Mouse (Mus musculus): Measurements from ENCODE around the gene Fosb. TPM values are rescaled to one million over a fixed set of nuclear protein-coding genes. Genes with fewer than 3 reads are reported as not detected.

Fosb gene
- total RNA-seq, 1 experiment from 2014 or later = 280 TPM

DNA sequence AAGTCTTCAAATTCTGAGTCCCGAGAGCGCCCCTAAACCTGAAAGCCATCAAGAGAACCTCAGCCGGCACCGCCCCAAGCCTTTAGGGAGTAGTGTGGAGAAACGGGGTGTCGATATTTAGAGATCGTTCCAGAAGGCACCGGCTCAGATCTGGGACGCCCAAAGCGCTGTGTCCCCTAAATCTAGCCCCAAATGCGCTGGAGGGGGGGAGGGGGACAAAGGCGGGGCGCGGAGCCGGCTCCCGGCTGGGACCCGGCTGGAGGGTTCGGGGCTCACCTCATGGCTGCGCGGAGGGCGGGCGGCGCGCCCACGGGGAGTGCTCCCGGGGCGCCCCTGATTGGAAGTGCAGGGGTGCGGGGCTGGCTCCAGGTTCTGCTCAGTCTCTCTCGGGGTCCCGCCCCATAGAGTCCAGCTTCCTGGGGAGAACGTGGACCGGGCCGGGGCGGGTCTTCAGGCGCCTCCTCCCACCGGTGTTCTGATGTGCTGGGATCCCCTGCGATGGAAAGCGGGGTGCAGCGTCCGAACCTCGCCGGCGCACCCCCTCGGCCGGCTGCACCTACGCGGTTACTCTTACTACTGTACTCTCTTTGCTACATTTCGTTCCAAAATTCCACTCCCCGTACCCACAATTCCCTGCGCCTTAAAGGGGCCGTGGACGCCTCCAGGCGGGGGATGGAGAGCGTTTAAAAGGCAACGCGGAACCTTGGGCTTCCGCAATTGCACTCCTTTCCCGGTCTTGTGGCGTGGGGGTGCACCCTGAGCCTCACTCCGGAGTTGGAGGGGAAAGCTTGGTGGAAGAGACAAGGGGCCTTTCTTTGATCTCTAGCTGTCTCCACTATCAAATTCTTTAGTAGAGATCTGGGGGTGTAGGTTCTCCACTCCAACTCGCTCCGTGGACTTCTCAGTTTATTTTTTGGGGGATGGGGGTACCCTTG, 38.3 kb downstream of the Fosb start, which contains the start of gene Vasp:
Vasp (minus strand) TSS at position 580 of the 935 bp plus-strand sequence.
- peak; percentile 67 to 71 for ATAC-seq (replicated peaks in 1 of 2; ENCODE audit: insufficient read depth in 1 of 2, low FRiP score in 2 of 2, low TSS enrichment in 1 of 2, low read depth in 1 of 2, poor library complexity in 2 of 2, severe bottlenecking in 2 of 2)

DNA sequence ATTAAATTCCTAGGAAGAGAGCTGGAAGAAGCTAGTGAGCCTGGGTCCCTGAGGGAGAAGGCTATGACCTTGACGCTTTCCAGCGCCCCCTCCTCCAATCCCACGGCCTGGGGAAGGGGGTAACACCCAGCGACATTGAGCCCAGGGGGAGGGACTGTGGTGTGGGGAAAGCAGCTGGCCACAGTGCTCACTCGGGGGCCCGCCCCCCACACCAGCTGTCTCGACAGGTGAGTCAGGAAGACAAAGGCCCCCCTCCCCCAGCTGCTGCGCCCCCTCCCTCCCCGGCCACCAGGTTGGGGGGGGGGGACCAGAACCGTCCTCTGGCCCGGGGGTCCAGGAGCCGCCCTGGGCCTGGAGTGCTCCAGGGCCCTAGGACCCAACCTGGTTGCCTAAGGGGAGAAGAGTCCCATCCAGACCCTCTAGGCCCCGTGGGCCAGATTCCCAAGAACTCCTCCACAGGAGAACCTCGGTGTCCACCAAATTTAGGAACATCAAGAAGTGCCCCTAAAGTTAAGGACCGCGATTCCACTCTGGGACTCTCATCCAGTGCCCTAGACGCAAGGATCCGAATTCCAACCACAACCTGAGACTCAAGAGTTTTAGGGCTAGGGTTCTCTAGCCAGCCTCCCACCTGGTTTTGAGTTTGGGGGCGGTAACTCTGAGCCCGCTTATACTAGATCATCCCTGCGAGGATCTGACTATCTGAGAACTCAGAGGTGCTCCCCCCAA, 39.2 kb downstream of the Fosb start:
- ATAC-seq (replicated peaks in 1 of 2; ENCODE audit: insufficient read depth in 1 of 2, low FRiP score in 2 of 2, low TSS enrichment in 1 of 2, low read depth in 1 of 2, poor library complexity in 2 of 2, severe bottlenecking in 2 of 2) = no peak

DNA sequence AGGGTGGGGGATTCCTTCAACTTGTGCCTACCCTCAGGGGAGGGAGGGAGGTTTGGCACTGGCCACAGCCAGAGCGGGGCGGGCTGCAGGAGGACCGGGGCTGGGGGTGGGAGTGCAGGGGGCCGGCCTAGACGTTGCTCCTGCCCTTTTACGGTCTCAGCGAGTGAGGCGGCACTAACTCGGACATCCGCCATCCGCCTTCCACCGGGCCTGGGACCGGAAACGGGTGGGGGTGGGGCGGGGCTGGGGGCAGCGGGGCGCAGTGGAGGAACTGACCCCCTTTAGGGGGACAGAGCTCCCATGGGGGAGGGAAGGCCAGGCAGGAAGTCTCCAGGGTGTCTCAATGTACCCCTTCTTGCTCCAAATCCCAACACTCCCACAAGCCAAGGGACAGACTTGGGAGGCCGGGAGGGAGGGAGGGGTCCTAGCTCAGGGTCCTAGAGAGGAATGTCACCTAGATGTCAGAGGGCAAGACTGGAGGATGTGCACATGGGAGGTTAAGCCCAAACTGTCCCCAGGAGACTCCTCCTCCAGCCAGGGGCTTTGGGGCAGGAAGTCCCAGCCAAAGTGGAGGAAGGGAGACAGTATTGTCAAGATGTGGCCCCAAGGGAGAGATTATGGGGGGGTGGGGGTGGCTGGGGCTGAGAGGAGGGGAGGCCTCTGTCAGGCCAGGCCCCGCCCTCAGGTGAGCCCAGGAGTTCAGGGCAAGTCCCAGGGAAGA, 40.0 kb downstream of the Fosb start:
- no peak for ATAC-seq (replicated peaks in 1 of 2; ENCODE audit: insufficient read depth in 1 of 2, low FRiP score in 2 of 2, low TSS enrichment in 1 of 2, low read depth in 1 of 2, poor library complexity in 2 of 2, severe bottlenecking in 2 of 2)

DNA sequence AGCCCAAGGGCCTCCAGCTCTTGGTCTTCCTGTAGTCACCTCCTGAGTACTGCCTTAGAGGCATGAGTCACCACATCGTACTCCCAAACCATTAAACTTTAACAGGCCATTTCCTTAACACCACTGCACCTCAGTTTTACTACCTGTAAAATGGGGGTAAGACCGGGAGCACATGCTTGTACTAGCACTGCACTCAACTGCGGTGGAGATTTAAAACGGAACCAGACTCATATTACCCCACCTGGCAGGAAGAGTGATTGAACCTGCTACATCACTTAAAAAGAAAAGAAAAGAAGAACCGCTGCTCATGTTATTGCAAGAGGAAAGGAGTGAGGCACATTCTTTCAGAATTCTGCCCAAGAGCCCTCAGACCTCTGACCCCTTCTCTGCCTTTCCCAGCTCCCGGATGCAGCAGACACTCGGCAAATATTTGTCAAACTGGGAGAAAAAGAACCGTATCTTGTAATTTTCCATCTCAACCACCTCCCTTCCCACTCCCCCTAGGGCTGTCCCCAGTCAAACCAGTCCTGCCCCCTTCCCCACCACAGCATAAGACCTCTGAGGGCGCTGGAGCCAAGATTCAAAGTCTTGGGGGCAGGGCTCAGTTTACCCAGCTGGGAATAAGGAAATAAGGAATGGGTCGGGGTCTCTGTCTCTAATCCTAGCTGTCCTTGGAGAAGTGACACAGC, 40.7 kb downstream of the Fosb start:
- no peak for ATAC-seq (replicated peaks in 1 of 2; ENCODE audit: insufficient read depth in 1 of 2, low FRiP score in 2 of 2, low TSS enrichment in 1 of 2, low read depth in 1 of 2, poor library complexity in 2 of 2, severe bottlenecking in 2 of 2)

DNA sequence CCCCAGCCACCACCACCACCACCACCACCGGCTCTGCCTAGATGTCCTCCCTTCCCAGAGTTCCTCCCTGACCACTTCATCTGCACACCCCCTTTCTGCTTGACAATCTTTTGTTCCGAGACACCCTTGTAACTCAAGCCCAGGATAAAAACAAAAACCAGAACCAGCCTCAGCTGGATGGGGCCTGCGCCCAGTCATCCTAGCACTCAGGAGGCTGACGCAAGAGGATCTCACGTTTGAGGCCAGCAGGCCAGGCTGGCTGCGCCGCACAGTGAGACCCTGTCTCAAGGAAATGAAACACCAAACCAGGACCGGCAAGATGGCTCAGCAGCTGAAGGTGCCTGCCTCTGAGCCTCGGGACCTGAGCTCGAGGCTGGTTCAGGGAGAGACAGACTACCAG, 42.8 kb downstream of the Fosb start:
- no peak for ATAC-seq (replicated peaks in 1 of 2; ENCODE audit: insufficient read depth in 1 of 2, low FRiP score in 2 of 2, low TSS enrichment in 1 of 2, low read depth in 1 of 2, poor library complexity in 2 of 2, severe bottlenecking in 2 of 2)

DNA sequence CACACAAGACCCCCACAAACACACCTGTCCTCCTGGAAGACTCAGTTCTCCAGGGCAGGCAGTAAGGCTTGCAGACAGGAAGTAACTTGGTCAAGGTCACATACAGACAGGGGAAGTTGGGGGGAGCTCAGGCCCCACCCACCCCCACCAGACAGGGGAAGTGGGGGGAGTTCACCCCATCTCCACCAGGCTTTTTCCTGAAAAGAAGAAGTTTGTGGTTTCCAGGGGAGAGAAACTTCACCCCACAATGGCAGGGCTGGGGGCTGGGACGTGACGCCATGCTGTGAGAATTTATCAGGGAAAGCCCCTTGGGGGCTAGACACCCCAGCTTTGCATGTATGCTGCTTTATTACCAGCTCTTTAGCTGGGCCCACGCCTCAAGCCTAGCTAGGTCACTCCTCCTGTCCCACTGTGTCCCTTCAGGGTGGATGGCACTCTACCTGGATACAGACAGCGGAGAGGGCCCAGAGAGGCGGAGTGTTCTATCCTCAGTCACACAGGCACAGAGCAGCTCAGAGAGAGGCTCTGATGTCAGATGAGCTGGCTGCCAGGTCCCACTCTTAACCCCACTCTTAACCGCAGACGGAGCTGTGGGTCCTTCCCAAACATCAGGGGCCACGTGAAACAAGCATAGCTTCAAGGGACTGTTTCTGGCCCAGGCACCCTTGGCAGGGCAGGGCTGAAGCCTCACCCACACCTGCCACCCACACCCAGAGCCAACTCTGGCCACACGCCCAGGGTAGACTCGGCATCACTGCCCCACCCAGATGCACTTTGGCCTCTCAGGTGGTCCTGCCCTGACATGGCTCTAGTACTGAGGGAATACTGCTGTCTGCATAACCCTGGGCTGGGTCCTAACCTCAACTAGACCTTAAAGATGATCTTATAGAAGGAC, 43.7 kb downstream of the Fosb start:
- peak; percentile 75 to 81 for ATAC-seq (replicated peaks in 1 of 2; ENCODE audit: insufficient read depth in 1 of 2, low FRiP score in 2 of 2, low TSS enrichment in 1 of 2, low read depth in 1 of 2, poor library complexity in 2 of 2, severe bottlenecking in 2 of 2)

DNA sequence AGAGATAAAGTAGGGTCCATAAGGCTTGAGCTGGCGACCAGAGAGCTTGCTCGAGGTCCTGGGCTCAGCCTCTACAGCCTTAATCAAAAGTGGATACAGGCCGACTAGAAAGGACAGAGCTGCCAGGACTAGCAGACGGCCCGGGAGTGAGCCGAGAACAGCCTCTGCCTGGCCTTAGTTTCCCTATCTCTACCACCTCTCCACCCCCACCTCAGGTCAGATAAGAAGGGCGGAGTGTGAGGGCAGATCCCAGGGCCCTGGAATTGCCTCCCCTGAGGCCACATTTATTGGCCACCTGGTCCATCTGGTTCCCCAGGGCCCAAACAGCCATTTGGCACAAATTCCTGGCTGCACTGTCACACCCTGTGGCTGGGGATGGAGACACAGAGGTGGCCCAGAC, 44.7 kb downstream of the Fosb start:
- no peak for ATAC-seq (replicated peaks in 1 of 2; ENCODE audit: insufficient read depth in 1 of 2, low FRiP score in 2 of 2, low TSS enrichment in 1 of 2, low read depth in 1 of 2, poor library complexity in 2 of 2, severe bottlenecking in 2 of 2)

DNA sequence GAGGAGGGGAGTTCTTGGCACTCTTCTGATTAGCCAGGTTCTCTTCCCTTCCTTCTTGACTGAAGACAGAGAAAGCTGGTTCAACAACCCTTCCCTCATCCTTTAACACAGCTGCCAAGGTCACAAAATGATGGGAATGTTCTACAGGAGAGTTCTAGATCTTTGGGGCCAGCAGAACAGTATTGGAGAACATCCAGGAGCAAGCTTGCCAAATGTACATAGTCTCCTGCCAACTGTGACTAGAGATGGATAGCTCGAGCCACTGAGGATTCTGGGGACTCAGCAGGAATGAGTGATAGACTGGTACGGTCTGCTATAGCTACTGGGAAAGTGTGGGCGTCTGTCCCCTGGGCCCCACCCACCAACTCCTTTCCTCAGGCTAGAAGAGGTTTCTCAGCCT, 51.5 kb downstream of the Fosb start:
- no peak for ATAC-seq (replicated peaks in 1 of 2; ENCODE audit: insufficient read depth in 1 of 2, low FRiP score in 2 of 2, low TSS enrichment in 1 of 2, low read depth in 1 of 2, poor library complexity in 2 of 2, severe bottlenecking in 2 of 2)

DNA sequence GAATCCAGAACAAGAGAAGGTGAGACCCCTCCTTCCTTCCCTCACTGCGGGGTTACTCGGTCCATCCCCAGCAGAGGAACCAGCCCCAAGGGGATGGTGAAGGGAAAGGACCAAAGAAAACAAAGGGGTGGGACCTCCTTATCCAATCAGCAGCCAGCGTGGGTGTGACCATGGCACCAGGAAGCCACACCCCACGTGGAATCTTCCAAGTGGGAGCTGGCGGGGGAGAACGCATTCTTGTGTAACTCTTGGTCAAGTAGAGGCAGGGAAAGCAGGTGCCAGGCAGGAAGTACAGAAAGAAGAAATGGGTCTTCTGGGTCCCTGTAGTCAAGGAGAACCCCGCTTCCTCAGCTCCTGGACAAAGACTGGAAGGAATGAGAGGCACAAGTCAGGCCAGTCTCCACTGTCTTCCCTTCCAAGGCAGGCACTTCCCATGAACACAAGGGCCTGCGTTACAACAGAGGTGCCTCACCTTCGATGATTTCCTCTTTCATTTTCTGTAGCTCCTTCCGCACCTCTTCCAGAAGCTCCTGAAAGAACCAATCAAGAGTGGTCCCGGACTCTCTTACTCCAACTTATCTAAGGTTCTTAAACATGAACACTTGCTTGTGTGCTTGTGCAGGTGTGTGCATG, 52.3 kb downstream of the Fosb start:
- peak; percentile 86 to 89 for ATAC-seq (replicated peaks in 1 of 2; ENCODE audit: insufficient read depth in 1 of 2, low FRiP score in 2 of 2, low TSS enrichment in 1 of 2, low read depth in 1 of 2, poor library complexity in 2 of 2, severe bottlenecking in 2 of 2)

DNA sequence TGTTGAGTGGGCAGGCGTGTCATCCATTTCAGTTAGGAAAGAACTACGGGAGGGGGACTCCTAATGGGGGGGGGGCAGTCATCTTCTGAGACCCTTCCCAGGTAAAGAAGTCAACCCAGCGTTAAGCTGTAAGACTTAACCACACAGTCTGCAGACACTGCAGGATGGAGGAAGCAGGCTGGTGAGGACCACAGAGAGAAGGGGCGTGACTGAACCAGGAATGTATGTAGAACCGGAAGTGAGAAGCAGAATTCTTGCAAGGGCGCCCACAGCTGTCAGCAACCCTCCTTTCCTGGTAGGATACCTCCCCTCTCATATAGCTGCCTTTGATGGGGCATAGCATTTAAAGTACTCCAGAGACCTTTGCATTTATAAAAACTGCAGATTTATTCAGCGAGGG, 53.3 kb downstream of the Fosb start:
- peak; percentile 60 to 65; a peak in 3 of 4 replicates for ATAC-seq (replicated peaks in 1 of 2; ENCODE audit: insufficient read depth in 1 of 2, low FRiP score in 2 of 2, low TSS enrichment in 1 of 2, low read depth in 1 of 2, poor library complexity in 2 of 2, severe bottlenecking in 2 of 2)

DNA sequence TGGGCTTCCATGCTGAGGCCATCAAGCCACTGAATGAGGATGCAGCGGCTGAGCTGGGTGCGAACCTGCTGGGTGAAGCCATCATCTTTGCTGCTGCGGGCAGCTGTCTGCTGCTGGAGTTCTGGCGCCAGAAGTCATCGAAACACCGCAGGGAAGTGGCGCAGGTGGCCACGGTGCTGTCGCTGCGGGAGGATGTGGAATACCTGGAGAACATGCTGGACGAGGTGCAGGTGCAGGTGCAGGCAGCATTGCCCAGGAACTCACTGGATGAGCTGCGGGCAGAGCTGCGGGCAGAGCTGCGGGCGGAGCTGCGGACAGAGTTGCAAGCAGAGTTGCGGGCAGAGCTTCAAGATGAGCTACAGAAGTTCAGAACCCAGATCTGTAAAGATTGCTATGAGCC, 54.5 kb downstream of the Fosb start:
- ATAC-seq (replicated peaks in 1 of 2; ENCODE audit: insufficient read depth in 1 of 2, low FRiP score in 2 of 2, low TSS enrichment in 1 of 2, low read depth in 1 of 2, poor library complexity in 2 of 2, severe bottlenecking in 2 of 2) = no peak

DNA sequence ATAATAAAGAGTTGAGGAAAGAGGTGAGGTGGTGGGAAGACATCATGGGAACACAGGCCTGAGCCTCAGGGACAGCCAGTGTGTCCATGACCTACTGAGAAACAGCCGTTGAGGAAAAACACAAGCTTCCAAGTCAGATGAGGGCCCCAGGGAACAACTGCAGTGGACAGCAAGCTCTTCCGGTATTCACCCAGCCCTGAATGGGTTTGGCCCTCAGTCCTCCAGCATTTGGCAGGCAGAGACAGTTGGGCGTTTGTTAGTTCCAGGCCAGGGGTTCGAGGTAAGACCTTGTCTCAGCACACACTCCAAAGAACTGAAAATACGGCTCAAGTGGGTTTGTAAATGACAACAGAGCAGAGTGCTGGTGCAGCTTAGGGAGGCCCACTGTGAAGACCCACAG, 56.4 kb downstream of the Fosb start:
- ATAC-seq (replicated peaks in 1 of 2; ENCODE audit: insufficient read depth in 1 of 2, low FRiP score in 2 of 2, low TSS enrichment in 1 of 2, low read depth in 1 of 2, poor library complexity in 2 of 2, severe bottlenecking in 2 of 2) = no peak

Other genes with a start within 250 kb of the Fosb start
- gene Dmwd, start 233.8 kb downstream of the Fosb start, total RNA-seq (2017) = 13.5 TPM in 2 replicates
- 3.6 TPM in 1 of 2 replicates, not detected in the other for gene Dmpk, start 226.2 kb downstream of the Fosb start, total RNA-seq (2017)
- 7.9 and 9.3 TPM in 2 replicates for gene Six5, start 215.5 kb downstream of the Fosb start, total RNA-seq (2017)
- 0.50 and 1.1 TPM in 2 replicates for gene Gm4969, start 191.7 kb downstream of the Fosb start, total RNA-seq (2017)
- gene Fbxo46, start 190.2 kb downstream of the Fosb start, total RNA-seq (2017) = 7.8 and 8.3 TPM in 2 replicates
- gene Qpctl, start 160.8 kb downstream of the Fosb start, total RNA-seq (2017) = 3.5 and 4.8 TPM in 2 replicates
- gene Snrpd2, start 160.3 kb downstream of the Fosb start, total RNA-seq (2017) = 55.1 and 97.6 TPM in 2 replicates
- not detected in 2 replicates for gene Gipr, start 143.9 kb downstream of the Fosb start, total RNA-seq (2017)
- gene Eml2, start 133.6 kb downstream of the Fosb start, total RNA-seq (2017) = 20.0 and 23.6 TPM in 2 replicates
- 0.74 and 1.4 TPM in 2 replicates for gene Gpr4, start 97.5 kb downstream of the Fosb start, total RNA-seq (2017)
- gene Opa3, start 81.7 kb downstream of the Fosb start, total RNA-seq (2017) = 19.9 and 26.8 TPM in 2 replicates
- gene Vasp, start 38.2 kb downstream of the Fosb start, total RNA-seq (2017) = 99.8 and 117 TPM in 2 replicates
- gene Ppm1n, start 30.0 kb downstream of the Fosb start, total RNA-seq (2017) = 0.25 TPM in 1 of 2 replicates, not detected in the other
- gene Rtn2, start 27.4 kb downstream of the Fosb start, total RNA-seq (2017) = not detected in 2 replicates
- gene Ercc1, start 34.7 kb upstream of the Fosb start, total RNA-seq (2017) = 20.0 and 28.0 TPM in 2 replicates
- 20.9 and 23.6 TPM in 2 replicates for gene Cd3eap, start 49.4 kb upstream of the Fosb start, total RNA-seq (2017)
- 0.25 and 0.60 TPM in 2 replicates for gene Ppp1r13l, start 49.7 kb upstream of the Fosb start, total RNA-seq (2017)
- 32.3 and 42.5 TPM in 2 replicates for gene Ercc2, start 72.0 kb upstream of the Fosb start, total RNA-seq (2017)
- 1.5 and 2.6 TPM in 2 replicates for gene Klc3, start 94.1 kb upstream of the Fosb start, total RNA-seq (2017)
- gene Ckm, start 94.7 kb upstream of the Fosb start, total RNA-seq (2017) = 0.25 and 0.31 TPM in 2 replicates
- gene Mark4, start 148.8 kb upstream of the Fosb start, total RNA-seq (2017) = 6.4 and 11.8 TPM in 2 replicates
- 2.2 and 3.8 TPM in 2 replicates for gene Exoc3l2, start 153.3 kb upstream of the Fosb start, total RNA-seq (2017)
- 1.4 and 2.1 TPM in 2 replicates for gene Bloc1s3, start 198.3 kb upstream of the Fosb start, total RNA-seq (2017)
- gene Trappc6a, start 198.3 kb upstream of the Fosb start, total RNA-seq (2017) = 24.2 and 30.8 TPM in 2 replicates
- gene Nkpd1, start 207.8 kb upstream of the Fosb start, total RNA-seq (2017) = 0.44 TPM in 1 of 2 replicates, not detected in the other